Mouse (Mus musculus): ENCODE measurements around the gene Hist1h2be.

The Hist1h2be gene

GRCm38 (mm10) chr13:23620733-23621531, at the start of gene Hist1h2be:
Gene Hist1h2be (minus strand): TSS chr13:23621124.
- peak; percentile 80 to 88 for DNase-seq

- no peak for DNase-seq
Measured at GRCm38 (mm10) chr13:23662536-23662935, 41.6 kb upstream of the Hist1h2be start.

GRCm38 (mm10) chr13:23659636-23660366, 38.9 kb upstream of the Hist1h2be start:
- no peak for DNase-seq

GRCm38 (mm10) chr13:23630653-23631052, 9.7 kb upstream of the Hist1h2be start:
- peak in 1 of 2 experiments; percentile 5 for DNase-seq

- peak; percentile 47 to 63 for DNase-seq
Measured at GRCm38 (mm10) chr13:23622861-23623450, 2.0 kb upstream of the Hist1h2be start.

GRCm38 (mm10) chr13:23622175-23622671, 1.3 kb upstream of the Hist1h2be start, which contains the start of gene Hist1h1e:
Gene Hist1h1e (minus strand): TSS chr13:23622558.
- DNase-seq: peak; percentile 95 to 96

- DNase-seq: peak; percentile 64 to 76
Measured at GRCm38 (mm10) chr13:23621532-23622174, 729 bp upstream of the Hist1h2be start.

- DNase-seq: peak in 1 of 2 experiments; percentile 5
Measured at GRCm38 (mm10) chr13:23620056-23620732, 730 bp downstream of the Hist1h2be start.

GRCm38 (mm10) chr13:23611638-23612037, 9.3 kb downstream of the Hist1h2be start:
- DNase-seq: no peak

- DNase-seq: no peak
Measured at GRCm38 (mm10) chr13:23610393-23610792, 10.5 kb downstream of the Hist1h2be start.

- no peak for DNase-seq
Measured at GRCm38 (mm10) chr13:23609844-23610243, 11.1 kb downstream of the Hist1h2be start.

GRCm38 (mm10) chr13:23609209-23609608, 11.7 kb downstream of the Hist1h2be start:
- DNase-seq: no peak

- no peak for DNase-seq
Measured at GRCm38 (mm10) chr13:23605052-23605451, 15.9 kb downstream of the Hist1h2be start.

GRCm38 (mm10) chr13:23604452-23604851, 16.5 kb downstream of the Hist1h2be start:
- no peak for DNase-seq

- no peak for DNase-seq
Measured at GRCm38 (mm10) chr13:23603182-23603699, 17.7 kb downstream of the Hist1h2be start.

- peak; percentile 86 to 88 for DNase-seq
Measured at GRCm38 (mm10) chr13:23597957-23598356, 23.0 kb downstream of the Hist1h2be start.

- DNase-seq: no peak
Measured at GRCm38 (mm10) chr13:23595622-23596372, 25.1 kb downstream of the Hist1h2be start.

- DNase-seq: no peak
Measured at GRCm38 (mm10) chr13:23595185-23595584, 25.7 kb downstream of the Hist1h2be start.

GRCm38 (mm10) chr13:23593051-23593770, 27.7 kb downstream of the Hist1h2be start:
- DNase-seq: no peak

GRCm38 (mm10) chr13:23592614-23593013, 28.3 kb downstream of the Hist1h2be start:
- DNase-seq: peak; percentile 80 to 84

Data from cerebellum, postnatal 10 days (tissue).